Mouse (Mus musculus) layer of hippocampus, postnatal 10 days (tissue): ENCODE results near the gene Gm37240. TPM values are rescaled to one million over a fixed set of nuclear protein-coding genes. Genes with fewer than 3 reads are reported as not detected.
"Not testable (repeated sequence)": the region's sequence is repeated elsewhere in the genome, so short reads cannot be mapped to it uniquely, and the experiment has no call there.

ENCODE experiments used
- DNase-seq, 2 experiments: peaks; one replicate each; pipeline ENCODE4 v3.0.0; 2021; ENCODE audit warnings: low spot score in 2 of 2
- total RNA-seq, 2 experiments: library from RNA; stranded (reverse); gene quantifications; 2 replicates each; pipeline ENCODE4 v1.2.3; 2021

The Gm37240 gene
- total RNA-seq, 2 experiments from 2014 or later, result 0.75 to 0.80 TPM

GRCm38 (mm10) chr3:84660380-84660779 is 1226.9 kb downstream of the Gm37240 start:
- DNase-seq, result no peak

GRCm38 (mm10) chr3:84658872-84659271 is 1228.4 kb downstream of the Gm37240 start:
- DNase-seq, result no peak

- no peak for DNase-seq
Observed at GRCm38 (mm10) chr3:84658017-84658416, 1229.3 kb downstream of the Gm37240 start.

- DNase-seq, result no peak
Observed at GRCm38 (mm10) chr3:84657240-84657639, 1230.1 kb downstream of the Gm37240 start.

GRCm38 (mm10) chr3:84655785-84656150 is 1231.5 kb downstream of the Gm37240 start:
- DNase-seq, result not testable (repeated sequence)

- no peak for DNase-seq
Observed at GRCm38 (mm10) chr3:84654900-84655784, 1232.2 kb downstream of the Gm37240 start.

- DNase-seq, result no peak
Observed at GRCm38 (mm10) chr3:84654246-84654826, 1233.0 kb downstream of the Gm37240 start.

GRCm38 (mm10) chr3:84653557-84654245 is 1233.6 kb downstream of the Gm37240 start:
- DNase-seq, result no peak

- DNase-seq, result no peak
Observed at GRCm38 (mm10) chr3:84652643-84653556, 1234.4 kb downstream of the Gm37240 start.

GRCm38 (mm10) chr3:84649578-84650327 is 1237.6 kb downstream of the Gm37240 start:
- no peak for DNase-seq

GRCm38 (mm10) chr3:84648069-84648468 is 1239.2 kb downstream of the Gm37240 start:
- not testable (repeated sequence) for DNase-seq

- DNase-seq, result no peak
Observed at GRCm38 (mm10) chr3:84647616-84648015, 1239.7 kb downstream of the Gm37240 start.

- DNase-seq, result no peak
Observed at GRCm38 (mm10) chr3:84646331-84646845, 1240.9 kb downstream of the Gm37240 start.

GRCm38 (mm10) chr3:84646007-84646290 is 1241.4 kb downstream of the Gm37240 start:
- no peak for DNase-seq

GRCm38 (mm10) chr3:84645156-84646006 is 1241.9 kb downstream of the Gm37240 start:
- DNase-seq, result no peak

GRCm38 (mm10) chr3:84642942-84643341 is 1244.4 kb downstream of the Gm37240 start:
- no peak for DNase-seq

GRCm38 (mm10) chr3:84641391-84641790 is 1245.9 kb downstream of the Gm37240 start:
- DNase-seq, result no peak

- DNase-seq, result no peak
Observed at GRCm38 (mm10) chr3:84640536-84640935, 1246.8 kb downstream of the Gm37240 start.
